Mouse (Mus musculus) kidney, adult 2 months (tissue): ENCODE measurements around the gene Draxin. TPM values are rescaled to one million over a fixed set of nuclear protein-coding genes. Genes with fewer than 3 reads are reported as not detected.

ENCODE experiments used
- DNase-seq: peaks from one replicate; pipeline ENCODE4 v3.0.0; 2021
- H3K27ac ChIP-seq: fragments of 200-500 bp; 2 replicates; pipeline ENCODE4 v1.5.1; 2012; ENCODE audit warnings: low read depth, low read length, control low read depth, inconsistent platforms; ENCODE audit not compliant: insufficient read depth
- H3K27me3 ChIP-seq: fragments of 200-500 bp; replicated peaks from 2 replicates; pipeline ENCODE4 v1.6.1; 2012; ENCODE audit warnings: mild to moderate bottlenecking, moderate library complexity, low read length, inconsistent platforms; ENCODE audit not compliant: control insufficient read depth, insufficient read depth
- H3K36me3 ChIP-seq: fragments of 200-500 bp; 2 replicates; pipeline ENCODE4 v1.6.1; 2012; ENCODE audit warnings: mild to moderate bottlenecking, moderate library complexity, low read length, inconsistent platforms; ENCODE audit not compliant: control insufficient read depth, insufficient read depth
- H3K4me1 ChIP-seq: fragments of 200-500 bp; 2 replicates; pipeline ENCODE4 v1.6.1; 2011; ENCODE audit warnings: low read length; ENCODE audit not compliant: control insufficient read depth, insufficient read depth
- H3K4me3 ChIP-seq: fragments of 200-500 bp; 2 replicates; pipeline ENCODE4 v1.5.1; 2011; ENCODE audit warnings: mild to moderate bottlenecking, low read depth, low read length, control low read depth; ENCODE audit not compliant: insufficient read depth
- CTCF ChIP-seq: fragments of 200-500 bp; conservative IDR thresholded peaks from 2 replicates; pipeline ENCODE4 v1.5.1; 2011; ENCODE audit warnings: low read depth, mild to moderate bottlenecking, control low read depth, low read length, moderate library complexity, mixed read lengths; ENCODE audit not compliant: insufficient read depth, insufficient read length
- POLR2A ChIP-seq: fragments of 200-500 bp; IDR thresholded peaks from one replicate; pipeline ENCODE4 v1.6.1; 2011; ENCODE audit warnings: low read depth, low read length, control low read depth
- WGBS: fragments of 180-500 bp; shearing (Covaris S2); methylation state at CpG from one replicate; pipeline ENCODE4 v1.1.7; 2018; 5-methylcytosine and 5-hydroxymethylcytosine counted together
- polyA plus RNA-seq: library from polyadenylated mRNA; depleted of rRNA; stranded (reverse); fragments of >200 nt; gene quantifications from 2 replicates; pipeline ENCODE4 v1.2.3, GENCODE M21; 2012

Gene Draxin
- polyA plus RNA-seq, 1 experiment: 0.11 TPM

DNA sequence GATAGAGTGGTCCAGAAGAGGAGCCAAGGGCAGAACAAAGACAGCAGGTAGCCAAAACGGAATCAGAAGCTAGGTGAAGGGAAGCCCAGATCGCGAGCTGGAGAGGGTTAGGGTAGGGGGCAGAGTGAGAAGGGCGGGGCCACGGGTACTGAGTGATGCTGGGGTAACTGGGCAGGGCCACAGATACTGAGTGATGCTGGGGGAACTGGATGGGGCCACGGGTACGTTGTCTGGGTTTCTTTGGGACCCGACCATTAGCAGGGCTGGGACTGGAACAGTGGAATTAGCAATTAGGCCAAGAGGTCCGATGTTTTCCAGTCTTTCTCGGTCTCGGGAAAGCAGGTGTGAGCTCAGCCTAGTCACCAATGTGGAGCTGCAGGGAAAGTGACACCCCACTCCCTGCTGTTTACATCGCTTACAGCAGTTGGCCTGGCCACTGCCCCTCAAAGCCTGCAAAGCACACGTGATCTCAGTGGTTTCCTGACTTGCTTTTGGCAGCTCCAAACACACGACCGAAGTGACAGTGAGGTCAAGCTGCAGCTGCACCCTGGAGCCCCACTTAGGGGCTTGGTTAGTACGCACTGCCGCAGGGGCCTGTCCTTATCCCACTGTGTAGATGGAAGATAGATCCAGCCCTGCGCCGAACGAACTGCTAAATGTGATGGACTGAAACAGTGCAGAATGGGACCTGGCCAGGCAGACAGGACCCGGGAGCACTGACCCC, 47.2 kb downstream of the Draxin start:
- peaks cover 32% of the 10 kb centered on the region for H3K4me1 ChIP-seq
- H3K27ac ChIP-seq: peak overlapping the region; percentile 27; the same call in 1 of the 2 replicates
- TF ChIP-seq CTCF: no peak
- TF ChIP-seq POLR2A: no peak
- H3K27me3 ChIP-seq: no peaks in the 10 kb centered on the region
- no peak overlapping the region for H3K4me3 ChIP-seq
- H3K36me3 ChIP-seq: no peaks in the 10 kb centered on the region
- 46% methylated on average over 21 of the region's 21 CpGs for WGBS
- DNase-seq: peak; percentile 79

DNA sequence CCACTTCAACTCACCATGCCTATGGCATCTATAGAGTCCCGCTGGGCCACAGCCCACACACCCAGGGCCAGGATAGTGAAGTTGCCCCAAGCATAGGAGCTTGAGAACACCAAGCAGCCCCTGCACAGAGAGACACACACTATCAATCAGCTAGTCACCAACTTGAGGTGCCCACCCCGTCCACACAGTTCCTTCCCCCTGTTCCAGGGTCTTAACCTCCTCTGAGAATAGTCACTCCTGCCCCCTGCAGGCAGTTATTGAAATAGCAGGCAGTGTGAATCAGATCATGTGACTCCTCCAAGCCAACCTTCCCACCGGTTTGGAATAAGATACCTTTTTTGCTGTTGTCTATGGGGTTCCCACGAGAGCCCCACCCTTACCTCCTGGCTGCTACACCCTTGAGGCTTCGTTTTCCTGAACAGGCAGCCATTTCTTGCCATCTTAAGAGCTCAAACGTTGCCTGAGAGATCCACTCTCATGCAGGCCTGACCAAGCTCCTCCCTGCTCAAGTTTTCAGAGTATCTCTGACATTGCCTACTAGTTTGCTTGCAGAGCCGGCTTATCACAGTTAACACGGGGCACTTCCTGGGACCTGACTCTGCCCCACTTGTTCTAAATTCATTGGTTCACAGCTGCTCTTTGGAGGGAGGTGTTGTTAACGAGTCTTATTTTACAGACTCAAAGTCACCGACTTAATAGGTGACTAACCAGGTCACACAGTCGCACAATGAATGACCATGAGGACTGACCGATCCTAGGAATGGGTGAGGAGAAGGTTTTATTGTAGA, 48.0 kb downstream of the Draxin start:
- WGBS: 31% methylated on average over 12 of the region's 12 CpGs
- no peaks in the 10 kb centered on the region for H3K27me3 ChIP-seq
- H3K36me3 ChIP-seq: no peaks in the 10 kb centered on the region
- no peak overlapping the region for H3K27ac ChIP-seq
- peaks cover 32% of the 10 kb centered on the region for H3K4me1 ChIP-seq
- H3K4me3 ChIP-seq: no peak overlapping the region
- TF ChIP-seq CTCF (peak; percentile 54), POLR2A (no peak)
- DNase-seq: peak; percentile 69

DNA sequence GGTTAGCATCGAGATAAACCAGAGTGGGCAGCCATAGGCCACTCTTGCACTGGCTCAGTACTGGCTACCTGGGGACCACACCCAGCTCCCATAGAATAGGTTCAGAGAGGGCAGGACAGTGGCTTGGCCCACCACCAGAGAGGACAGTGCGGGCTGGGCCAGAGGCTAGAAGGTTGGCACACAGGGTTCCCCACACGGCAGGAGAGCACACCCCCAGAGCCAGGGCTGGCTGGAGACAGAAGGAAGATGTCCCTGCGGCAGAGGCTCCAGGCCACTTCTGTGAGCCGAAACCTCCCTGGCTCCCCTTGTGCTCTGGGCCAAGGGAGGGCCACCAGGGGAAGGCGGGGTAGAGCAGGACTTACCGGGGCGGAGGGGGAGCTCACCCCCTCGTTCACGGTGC, 49.3 kb downstream of the Draxin start:
- Histone ChIP-seq H3K36me3 (no peaks in the 10 kb centered on the region), H3K4me1 (peaks cover 27% of the 10 kb centered on the region), H3K27ac (no peak overlapping the region), H3K27me3 (no peaks in the 10 kb centered on the region), H3K4me3 (no peak overlapping the region)
- 89% methylated on average over 10 of the region's 10 CpGs for WGBS
- no peak for DNase-seq
- no peak for TF ChIP-seq CTCF
- no peak for TF ChIP-seq POLR2A

DNA sequence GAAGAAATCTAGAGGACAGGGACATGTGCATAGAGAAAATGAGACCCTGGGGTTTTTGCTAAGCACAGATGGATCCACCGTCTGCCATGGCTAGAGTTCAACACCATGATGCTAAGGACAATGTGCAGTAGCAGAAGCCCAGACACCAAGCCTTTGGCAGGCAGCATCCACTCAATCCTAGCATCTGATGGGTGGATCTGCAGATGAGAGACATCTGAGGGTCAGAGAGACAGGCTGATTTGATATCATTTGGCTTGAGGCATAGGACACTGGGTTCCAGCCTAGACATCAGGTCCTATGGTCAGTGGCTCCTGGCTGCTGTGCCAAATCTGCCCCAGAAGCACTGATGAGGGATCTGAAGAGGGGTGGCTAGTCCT, 49.9 kb downstream of the Draxin start:
- H3K4me1 ChIP-seq: peaks cover 27% of the 10 kb centered on the region
- DNase-seq: no peak
- no peaks in the 10 kb centered on the region for H3K27me3 ChIP-seq
- TF ChIP-seq POLR2A (no peak), CTCF (no peak)
- WGBS: 78% methylated on average over 1 of the region's 1 CpGs
- no peak overlapping the region for H3K4me3 ChIP-seq
- no peak overlapping the region for H3K27ac ChIP-seq
- H3K36me3 ChIP-seq: no peaks in the 10 kb centered on the region

DNA sequence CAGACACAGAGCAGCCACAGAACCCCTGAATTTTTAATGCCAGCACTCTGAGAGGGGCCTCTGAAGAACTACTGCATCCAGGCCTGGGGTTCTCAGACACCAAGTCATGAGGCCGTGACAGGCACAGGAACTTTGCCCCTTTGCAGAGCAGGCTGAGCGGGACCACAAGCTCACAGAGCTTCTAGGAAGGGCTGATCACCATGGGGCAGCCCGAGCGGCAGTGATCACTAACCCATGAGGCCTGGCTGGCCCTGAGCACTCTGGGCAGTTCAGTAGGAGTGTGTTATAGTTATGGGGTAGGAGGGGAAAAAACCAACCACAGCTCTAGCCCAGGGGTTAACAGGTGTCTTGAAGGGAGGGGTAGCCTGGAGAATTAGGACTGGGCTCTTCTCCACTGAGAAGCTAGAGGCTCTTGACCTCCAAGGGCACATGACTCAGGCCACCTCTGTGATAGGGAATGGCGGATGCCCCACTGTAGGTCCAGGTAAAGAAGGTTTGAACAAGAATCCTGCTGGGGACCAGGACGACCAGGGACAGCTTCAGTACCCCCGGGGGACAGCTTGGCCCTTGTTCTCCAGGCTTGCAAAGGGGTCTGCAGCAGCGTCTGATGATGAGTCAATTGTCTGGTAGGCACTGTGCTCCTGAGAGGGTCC, 50.4 kb downstream of the Draxin start:
- Histone ChIP-seq H3K36me3 (no peaks in the 10 kb centered on the region), H3K4me3 (no peak overlapping the region), H3K4me1 (peaks cover 22% of the 10 kb centered on the region), H3K27me3 (no peaks in the 10 kb centered on the region), H3K27ac (no peak overlapping the region)
- 72% methylated on average over 8 of the region's 8 CpGs for WGBS
- no peak for TF ChIP-seq CTCF
- no peak for TF ChIP-seq POLR2A
- DNase-seq: peak; percentile 81

DNA sequence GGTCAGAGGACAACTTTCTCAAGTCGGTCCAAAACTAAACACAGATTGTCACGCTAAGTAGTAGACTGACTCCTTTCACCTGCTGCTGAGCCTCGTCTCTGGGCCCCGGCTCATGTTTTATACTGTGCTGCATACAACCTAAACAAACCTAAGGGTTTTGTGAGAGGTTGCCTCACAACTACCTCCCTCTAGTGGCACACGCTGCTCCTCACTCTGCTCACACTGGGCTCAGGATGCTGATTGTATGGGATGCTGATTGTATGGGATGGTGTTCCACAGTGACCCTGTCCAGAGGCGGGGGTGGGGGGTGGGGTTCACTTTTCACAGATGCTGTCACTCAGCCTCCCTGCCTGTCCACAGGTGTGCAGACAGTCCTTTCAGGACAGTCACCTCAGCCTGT, 51.3 kb downstream of the Draxin start:
- no peaks in the 10 kb centered on the region for H3K36me3 ChIP-seq
- WGBS: 69% methylated on average over 6 of the region's 6 CpGs
- no peaks in the 10 kb centered on the region for H3K27me3 ChIP-seq
- no peak overlapping the region for H3K4me3 ChIP-seq
- H3K4me1 ChIP-seq: peaks cover 18% of the 10 kb centered on the region
- TF ChIP-seq POLR2A (no peak), CTCF (peak; percentile 20; the same call in 1 of the 2 replicates)
- H3K27ac ChIP-seq: no peak overlapping the region
- DNase-seq: no peak

DNA sequence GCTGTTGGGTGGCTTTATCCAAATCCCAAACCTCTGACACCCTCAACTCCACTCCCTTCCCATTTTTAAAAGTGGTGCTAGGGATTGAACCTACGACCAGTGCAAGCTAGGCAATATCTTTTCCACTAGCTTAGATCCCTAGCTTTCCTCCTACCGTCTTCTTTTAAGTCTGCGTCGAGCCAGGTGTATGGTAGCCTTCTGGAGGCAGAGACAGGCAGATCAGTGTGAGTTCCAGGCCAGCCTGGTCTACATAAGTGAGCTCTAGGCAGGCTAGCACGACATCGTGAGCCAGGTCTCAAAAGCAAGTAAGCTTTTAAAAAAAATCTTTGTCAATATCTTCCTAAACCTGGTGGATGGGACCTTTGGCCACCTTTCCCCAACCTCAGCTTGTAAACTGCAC, 54.6 kb downstream of the Draxin start:
- TF ChIP-seq CTCF (no peak), POLR2A (no peak)
- Histone ChIP-seq H3K36me3 (no peaks in the 10 kb centered on the region), H3K27me3 (no peaks in the 10 kb centered on the region), H3K27ac (no peak overlapping the region), H3K4me1 (no peaks in the 10 kb centered on the region), H3K4me3 (no peak overlapping the region)
- no peak for DNase-seq
- 91% methylated on average over 6 of the region's 6 CpGs for WGBS
